Mouse (Mus musculus): ENCODE measurements around the gene Cox8a.

DNA sequence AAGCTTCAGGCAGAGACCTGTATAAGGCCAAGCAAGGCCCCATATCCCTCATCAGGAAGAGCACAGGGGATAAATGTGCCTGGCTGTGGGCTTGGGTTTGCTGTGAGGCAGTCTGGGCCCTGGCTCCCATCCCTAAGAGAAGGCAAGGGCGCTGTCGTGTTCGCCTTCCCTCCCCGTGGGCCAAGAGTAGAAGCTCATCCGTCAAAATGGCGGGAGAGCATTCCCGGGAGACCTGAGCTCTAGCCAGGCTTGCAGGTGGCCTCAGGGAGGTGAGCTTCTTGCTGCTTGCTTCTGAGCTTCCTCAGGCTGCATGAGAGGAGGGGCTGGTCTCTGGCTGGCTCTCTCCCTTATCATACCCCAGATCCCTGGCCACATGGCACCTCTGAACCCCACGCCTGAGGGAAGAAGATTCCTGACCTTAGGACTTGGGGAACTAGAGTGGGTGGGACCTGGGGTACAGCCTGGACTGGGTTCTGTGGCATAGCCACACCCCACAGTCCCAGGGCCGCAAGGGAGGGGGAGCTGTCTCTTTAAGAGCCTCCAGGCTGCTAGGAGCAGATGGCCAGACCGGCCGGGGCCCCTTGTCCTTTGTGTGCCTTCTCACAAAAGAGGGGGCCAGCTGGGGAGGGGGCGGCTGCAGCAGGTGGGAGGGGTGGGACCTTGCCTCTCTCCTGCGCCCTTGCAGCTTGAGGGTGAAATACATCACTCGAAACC, 48.2 kb upstream of the Cox8a start:
- TF ChIP-seq CTCF (IDR thresholded peaks at IDR 0.05; ENCODE audit: low read depth, low read length): no peak
- TF ChIP-seq GATA1 (IDR thresholded peaks at IDR 0.05; ENCODE audit: borderline replicate concordance, low read length): no peak

Measured in G1E (cell line).